Mouse (Mus musculus): ENCODE measurements around the gene Hmgcl. TPM values are rescaled to one million over a fixed set of nuclear protein-coding genes. Genes with fewer than 3 reads are reported as not detected.

The Hmgcl gene
- total RNA-seq, 2 experiments from 2014 or later, result 38.5 to 40.1 TPM

DNA sequence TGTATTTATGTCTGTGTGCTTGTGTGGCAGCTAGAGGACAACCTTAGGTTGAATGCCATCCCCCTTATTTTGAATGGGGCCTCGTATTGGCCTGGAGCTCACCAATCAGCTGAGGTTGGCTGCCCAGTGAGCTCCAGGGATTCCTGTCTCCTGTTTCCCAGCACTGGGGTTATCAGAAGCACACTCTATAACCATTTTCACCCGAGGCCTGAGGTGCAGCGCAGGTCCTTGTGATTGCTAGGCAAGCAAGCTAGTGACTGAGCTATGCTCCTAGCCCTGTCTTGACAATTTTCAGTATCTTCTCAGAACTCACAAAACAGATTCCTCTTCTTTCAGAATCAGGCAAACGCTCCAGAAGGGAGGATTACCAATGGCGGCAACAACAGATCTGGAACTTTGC lies 38.3 kb downstream of the Hmgcl start:
- DNase-seq (ENCODE audit: low spot score), result no peak

DNA sequence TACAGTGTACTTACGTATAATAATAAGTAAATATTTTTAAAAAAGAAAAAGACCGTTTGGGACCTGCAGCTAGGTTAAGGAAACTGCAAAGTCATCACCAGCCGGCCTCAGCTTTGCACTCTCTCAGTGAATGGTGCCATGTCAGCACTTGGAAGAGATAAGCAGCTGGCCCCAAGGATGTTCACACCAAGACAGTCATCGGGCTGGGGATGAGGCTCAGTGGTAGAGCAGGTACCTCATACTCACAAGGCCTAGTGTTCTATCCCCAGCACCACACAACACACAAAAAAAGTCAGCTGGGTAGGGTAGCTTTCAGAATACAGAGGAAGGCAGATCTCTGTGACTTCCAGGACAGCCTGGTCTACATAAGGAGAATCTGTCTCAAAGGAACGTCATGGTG lies 38.9 kb downstream of the Hmgcl start:
- no peak for DNase-seq (ENCODE audit: low spot score)

DNA sequence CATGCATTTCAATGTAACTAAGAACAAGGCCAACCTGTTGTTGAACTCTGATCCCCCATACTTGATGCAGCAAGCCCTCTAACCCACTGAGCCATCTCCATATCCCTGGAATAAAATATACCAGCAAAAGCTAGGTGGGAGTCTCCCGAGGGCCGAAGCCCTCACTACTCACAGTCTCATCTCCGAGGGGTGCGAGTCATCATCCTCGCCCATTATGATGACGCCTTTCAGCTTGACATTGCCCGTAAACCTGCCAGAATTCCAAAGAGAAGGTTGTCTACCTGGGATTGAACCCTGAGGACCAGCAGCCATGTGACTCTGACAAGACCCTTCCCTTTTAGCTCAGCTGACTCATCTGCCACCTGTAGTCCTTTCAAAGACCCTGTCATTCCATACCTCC lies 39.5 kb downstream of the Hmgcl start:
- DNase-seq (ENCODE audit: low spot score), result no peak

DNA sequence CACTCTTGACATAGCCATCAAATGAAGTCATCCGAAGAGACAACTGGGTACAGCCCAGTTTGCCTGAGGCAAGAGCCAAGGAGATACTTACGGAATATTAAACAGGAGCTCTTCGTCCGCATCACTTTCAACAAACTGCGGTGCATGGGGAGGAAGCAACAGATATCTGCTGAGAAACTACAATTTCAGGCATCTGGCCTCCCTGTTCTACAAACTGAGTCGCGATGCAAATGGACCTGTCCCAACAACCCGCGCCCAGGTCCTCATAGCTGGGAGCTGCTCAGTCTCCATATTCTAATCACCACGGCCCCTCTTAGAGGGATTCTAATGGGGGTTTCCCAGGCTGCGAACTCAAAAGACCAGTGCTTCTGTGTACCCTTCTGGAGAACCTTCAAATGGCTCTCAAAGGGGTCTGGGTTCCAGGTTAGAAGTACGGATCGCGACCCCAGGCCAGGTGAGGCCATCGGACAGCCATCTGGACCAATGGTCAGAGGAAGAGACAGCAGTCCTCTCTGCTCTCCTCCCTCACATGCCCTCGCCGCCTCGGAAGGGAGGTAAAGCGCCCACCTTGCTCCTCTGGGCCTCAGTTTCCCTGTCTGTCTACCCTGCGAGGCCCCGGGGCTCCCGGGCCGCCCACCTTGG lies 40.2 kb downstream of the Hmgcl start:
- DNase-seq (ENCODE audit: low spot score), result peak; percentile 15

DNA sequence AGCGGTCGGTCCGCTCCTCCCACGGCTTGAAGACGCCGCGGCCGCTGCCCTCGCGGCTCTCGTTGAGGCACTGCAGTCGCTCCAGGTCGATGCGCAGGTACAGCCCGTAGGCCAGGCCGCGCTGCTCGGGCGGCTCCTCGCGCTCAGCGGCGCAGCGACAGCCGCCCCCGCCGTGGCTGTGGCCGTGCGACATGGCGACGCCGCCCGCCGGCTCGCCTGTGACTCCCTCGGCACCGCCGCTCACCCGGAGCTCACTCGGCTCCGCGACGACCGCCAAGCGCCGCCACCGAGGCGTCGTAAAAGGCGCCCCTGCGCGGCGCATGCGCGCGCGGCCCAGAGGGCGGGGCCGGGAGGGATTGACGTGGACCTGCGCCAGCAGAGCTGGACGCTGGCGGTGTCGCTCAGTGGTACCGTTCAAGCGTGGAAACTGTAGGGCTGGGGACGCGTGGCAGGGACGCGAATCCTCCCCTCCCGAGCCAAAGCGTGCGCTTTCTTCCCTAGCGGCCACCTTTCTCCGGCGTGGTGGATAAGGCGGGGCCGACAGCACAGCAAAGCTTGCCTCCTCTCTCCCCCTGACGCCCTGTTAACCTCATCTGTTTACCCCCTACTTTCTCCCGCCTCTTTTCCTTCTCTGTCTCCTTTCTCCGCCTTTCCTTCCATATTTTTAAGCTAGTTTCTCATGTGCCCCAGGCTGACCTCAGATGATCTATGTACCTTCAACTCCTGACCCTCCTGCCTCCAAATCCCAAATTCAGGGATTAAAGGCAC lies 40.9 kb downstream of the Hmgcl start, which contains the start of gene Pithd1:
Gene Pithd1 (minus strand): TSS at position 322 of the 768 bp plus-strand sequence.
- peak; percentile 91 for DNase-seq (ENCODE audit: low spot score)

DNA sequence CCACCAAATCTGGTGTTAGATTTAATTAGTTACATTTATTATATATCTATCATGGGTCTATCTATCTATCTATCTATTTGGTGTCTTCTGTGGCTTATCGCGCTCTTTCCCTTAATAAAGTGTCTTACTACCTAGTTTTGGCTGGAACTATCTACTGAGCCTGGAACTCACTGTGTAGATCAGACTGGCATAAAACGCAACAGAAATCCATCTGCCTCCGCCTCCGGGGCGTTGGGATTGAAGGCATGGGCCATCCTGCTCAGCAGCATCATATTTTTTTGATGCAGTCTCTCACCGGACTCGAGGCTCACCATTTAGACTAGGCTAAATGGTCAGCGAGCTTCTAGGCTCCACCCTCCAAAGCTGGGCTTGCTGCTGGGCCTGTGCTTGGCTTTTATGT lies 41.5 kb downstream of the Hmgcl start:
- DNase-seq (ENCODE audit: low spot score), result no peak

DNA sequence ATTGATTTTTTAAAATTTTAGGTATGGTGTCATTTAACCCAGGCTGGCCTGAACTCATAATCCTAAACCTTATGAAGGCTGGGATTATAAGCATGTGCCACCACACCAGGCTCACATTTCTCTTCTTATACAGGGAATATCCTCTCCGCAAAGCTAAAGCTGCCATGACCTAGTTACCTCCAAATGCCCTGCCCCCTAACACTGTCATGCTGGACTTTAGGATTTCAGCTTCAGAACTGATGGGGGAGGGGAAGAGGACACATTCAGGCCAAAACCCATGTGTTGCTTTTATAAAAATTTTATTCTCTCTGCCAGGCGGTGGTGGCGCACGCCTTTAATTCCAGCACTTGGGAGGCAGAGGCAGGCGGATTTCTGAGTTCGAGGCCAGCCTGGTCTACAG lies 47.7 kb downstream of the Hmgcl start:
- no peak for DNase-seq (ENCODE audit: low spot score)

DNA sequence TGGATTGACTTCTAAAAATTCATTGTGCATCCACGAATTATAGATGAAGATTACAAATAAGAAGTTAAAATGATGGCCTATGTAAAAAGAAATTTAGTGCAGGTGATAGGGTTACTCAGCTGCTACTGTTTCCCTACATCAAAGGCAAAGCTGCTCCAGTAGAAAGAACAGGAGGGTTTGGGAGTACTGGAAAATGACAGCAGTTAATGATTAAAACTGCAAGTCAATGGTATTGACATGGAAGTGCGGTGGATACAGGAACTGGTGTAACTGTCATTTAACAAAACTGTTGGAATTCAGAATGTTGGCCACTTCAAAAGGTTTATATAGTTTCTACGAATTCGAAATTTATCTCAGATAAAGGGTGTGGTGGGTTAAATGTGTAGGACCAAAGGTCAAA lies 48.9 kb downstream of the Hmgcl start:
- DNase-seq (ENCODE audit: low spot score), result no peak

DNA sequence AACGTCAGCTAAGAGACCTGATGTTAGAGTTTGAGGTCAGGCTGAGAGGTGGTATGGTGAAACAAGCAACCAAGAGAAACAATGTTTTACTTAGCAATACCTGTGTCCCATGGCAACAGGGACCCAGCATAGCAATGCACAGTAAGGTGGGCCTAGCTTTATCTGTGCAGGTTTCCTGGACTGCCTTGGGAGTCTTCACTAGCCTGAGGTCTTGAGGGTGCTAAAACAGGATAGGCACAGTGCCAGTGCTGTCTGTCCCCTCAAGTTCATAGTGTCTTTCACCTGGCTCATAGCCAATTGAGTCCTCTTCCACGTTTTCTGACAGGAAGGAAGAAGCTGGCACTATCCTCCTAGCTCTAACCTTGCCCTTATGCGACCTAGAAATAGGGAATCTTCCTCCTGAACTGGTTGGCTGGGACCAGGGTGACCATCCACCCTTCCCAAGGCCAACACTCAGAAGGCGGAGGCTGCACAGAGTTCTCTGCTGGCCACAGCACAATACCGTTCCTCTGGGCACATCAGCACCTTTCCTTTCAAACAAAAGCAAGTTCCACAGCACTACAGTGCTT lies 57.9 kb downstream of the Hmgcl start:
- no peak for DNase-seq (ENCODE audit: low spot score)

DNA sequence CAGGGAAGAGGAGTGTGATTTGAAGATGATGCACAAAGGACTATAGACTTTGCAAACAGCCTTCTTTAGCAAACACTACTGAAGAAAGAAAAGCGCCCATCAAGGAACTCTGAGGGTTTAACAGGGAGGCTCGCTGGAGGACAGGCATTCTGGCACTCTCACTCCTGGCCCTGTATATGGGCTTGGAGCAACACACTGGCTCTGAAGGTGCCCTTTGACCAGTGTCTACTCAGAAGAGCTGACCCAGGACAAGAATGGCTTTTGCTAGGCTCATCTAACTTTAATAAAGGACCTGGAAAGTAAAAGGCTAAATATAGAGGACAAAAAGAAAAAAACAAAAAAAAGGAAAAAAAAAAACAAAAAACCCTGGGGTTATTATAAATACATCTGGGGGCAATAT lies 58.7 kb downstream of the Hmgcl start:
- no peak for DNase-seq (ENCODE audit: low spot score)

DNA sequence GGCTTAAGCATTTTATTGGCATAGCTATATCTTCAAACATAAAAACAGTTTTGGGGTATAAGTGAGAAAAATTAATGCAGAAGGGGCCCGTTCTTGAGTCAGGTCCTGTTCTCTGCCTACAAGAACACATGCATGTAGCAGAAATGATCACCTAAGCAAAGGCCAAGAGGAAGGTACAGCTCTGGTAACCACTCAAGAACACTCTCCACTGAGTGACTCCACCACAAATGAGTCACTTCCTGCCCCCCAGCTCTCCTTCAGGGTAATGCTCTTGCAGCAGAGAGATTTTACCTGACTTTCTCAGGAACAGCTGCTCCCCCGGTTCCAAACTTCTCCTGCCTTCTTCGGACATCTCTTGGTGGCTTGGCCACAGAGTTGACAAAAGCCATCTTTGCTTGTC lies 60.6 kb downstream of the Hmgcl start:
- DNase-seq (ENCODE audit: low spot score), result no peak

DNA sequence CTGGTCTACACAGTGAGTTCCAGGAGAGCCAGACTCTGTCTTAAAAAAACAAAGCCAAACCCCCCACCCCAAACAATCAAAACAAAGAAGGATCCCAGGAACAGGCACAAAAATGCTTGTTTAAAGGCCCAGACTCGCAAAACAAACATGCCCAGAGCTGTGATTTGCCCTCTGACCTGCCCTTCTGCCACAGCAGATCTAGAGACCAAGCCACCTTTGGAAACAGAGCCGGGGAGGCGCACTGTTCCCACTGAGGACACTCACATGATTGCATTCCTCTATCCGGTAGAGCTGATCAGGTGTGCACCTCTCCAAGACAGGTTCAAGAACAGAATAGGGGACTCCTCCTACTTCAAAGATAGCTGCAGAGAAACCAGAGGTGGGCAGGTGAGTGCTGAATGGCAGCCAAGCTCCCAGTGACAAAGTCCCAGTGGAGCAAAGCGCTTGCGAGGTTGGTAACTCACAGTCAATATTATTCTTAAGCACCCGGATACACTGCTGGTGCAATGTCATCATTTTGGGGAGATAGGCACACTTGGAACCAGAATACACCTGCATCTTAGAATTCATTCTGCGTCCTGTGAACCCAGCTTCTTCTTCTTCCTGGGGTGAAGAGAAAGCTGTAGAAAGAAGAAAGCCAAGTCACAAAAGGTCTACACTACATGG lies 62.7 kb downstream of the Hmgcl start:
- no peak for DNase-seq (ENCODE audit: low spot score)

DNA sequence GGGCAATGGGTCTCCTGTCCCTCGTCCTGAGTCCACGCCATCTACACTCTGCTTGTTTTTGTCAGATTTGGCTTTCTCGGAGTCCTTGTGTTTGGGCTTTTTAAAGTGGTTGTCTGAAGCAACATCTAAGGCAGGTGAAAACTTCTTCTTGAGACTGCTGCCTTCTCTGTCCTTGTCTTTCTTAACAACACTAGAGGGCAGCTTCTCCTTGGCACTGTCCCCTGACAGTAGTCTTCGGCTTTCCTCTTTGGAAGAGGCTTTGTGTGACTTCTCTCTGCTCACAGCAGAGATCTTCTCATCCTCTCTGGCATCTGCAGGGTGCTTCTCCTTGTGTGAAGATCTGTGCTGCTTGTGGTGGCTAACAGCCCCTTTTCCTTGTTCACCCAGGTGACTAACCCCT lies 64.3 kb downstream of the Hmgcl start:
- no peak for DNase-seq (ENCODE audit: low spot score)

Other genes with a start within 250 kb of the Hmgcl start
- not detected for gene Il22ra1, start 218.3 kb upstream of the Hmgcl start, total RNA-seq (2021)
- 10 to 100 TPM; 70.5 to 78.3 TPM for gene Myom3, start 186.7 kb upstream of the Hmgcl start, total RNA-seq (2021)
- 10 to 100 TPM; 25.6 to 27.0 TPM for gene Srsf10, start 90.7 kb upstream of the Hmgcl start, total RNA-seq (2021)
- gene Pnrc2, start 72.6 kb upstream of the Hmgcl start, total RNA-seq (2021), result 10 to 100 TPM; 39.8 to 42.2 TPM
- under 1 TPM in 1 of 2 experiments, not detected in 1; 0.12 TPM for gene Cnr2, start 51.1 kb upstream of the Hmgcl start, total RNA-seq (2021)
- 10 to 100 TPM; 22.5 to 23.3 TPM for gene Fuca1, start 25.7 kb upstream of the Hmgcl start, total RNA-seq (2021)
- gene Gale, start 17.3 kb downstream of the Hmgcl start, total RNA-seq (2021), result under 1 TPM; 0.73 to 0.97 TPM
- 10 to 100 TPM; 25.2 to 29.8 TPM for gene Lypla2, start 26.2 kb downstream of the Hmgcl start, total RNA-seq (2021)
- 10 to 100 TPM; 25.3 to 26.3 TPM for gene Pithd1, start 40.8 kb downstream of the Hmgcl start, total RNA-seq (2021)
- gene Eloa, start 75.3 kb downstream of the Hmgcl start, total RNA-seq (2021), result 10 to 100 TPM; 62.0 to 62.3 TPM
- gene Rpl11, start 107.0 kb downstream of the Hmgcl start, total RNA-seq (2021), result 100 to 1,000 TPM; 249 to 252 TPM
- 10 to 100 TPM; 13.7 to 24.1 TPM for gene Id3, start 197.0 kb downstream of the Hmgcl start, total RNA-seq (2021)
- gene E2f2, start 225.9 kb downstream of the Hmgcl start, total RNA-seq (2021), result under 1 TPM; 0.73 to 0.76 TPM